In the genomic region with DNA sequence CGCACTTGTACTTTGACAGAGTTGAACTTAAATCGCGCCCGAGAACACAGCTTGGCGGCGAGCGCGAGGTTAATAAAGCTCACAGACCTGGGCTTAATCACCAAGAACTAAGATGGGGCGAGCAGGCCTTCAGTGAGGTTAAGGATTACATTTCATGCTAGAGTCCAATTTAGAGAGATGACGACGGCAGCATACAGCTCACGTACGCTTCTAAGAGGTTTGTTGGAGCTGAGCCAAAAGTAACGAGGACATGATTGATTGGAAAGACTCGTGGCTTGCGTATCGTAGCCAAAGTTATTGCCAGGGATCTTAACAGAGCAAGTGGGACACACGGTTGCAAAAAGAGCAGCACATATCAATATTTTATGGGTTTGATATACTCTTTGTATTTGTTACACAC, we compare ENCODE assay signal across 11 mouse cellular contexts. TPM values are rescaled to one million over a fixed set of nuclear protein-coding genes. Genes with fewer than 3 reads are reported as not detected.
DNase-seq lines count a peak whose midpoint lies in the region; ATAC-seq lines count a peak whose summit lies in the region.
"Had no signal": no experiment of that assay in that cellular context is flagged by ENCODE, and none has a peak within 500 bp of the region (broad histone marks: within the 10 kb centered on the region; RNA-seq: fewer than 3 reads in every experiment).

No protein-coding gene starts in this region.

- 51% methylated on average over 18 of the region's 18 CpGs for WGBS in heart, embryonic 13.5 days
- WGBS in embryonic facial prominence, embryonic 13.5 days: 36% methylated on average over 18 of the region's 18 CpGs
- 28% methylated on average over 18 of the region's 18 CpGs for WGBS in limb, embryonic 12.5 days

- no peak overlapping the region for H3K9ac ChIP-seq in heart, embryonic 13.5 days
- no peak overlapping the region for H3K9ac ChIP-seq in embryonic facial prominence, embryonic 13.5 days
- no peak overlapping the region for H3K9ac ChIP-seq in limb, embryonic 12.5 days (replicated peaks)
- H3K9ac ChIP-seq: lung, embryonic 15.5 days had no signal

- H3K4me3 ChIP-seq in heart, embryonic 13.5 days: no peak overlapping the region
- no peak overlapping the region for H3K4me3 ChIP-seq in embryonic facial prominence, embryonic 13.5 days
- H3K4me3 ChIP-seq in limb, embryonic 12.5 days (replicated peaks): no peak overlapping the region
- H3K4me3 ChIP-seq: heart, embryonic 10.5 days; lung, embryonic 15.5 days had no signal

- H3K4me1 ChIP-seq in heart, embryonic 13.5 days: peaks cover 14% of the 10 kb centered on the region
- 0 out of 2 replicates have a peak, but pooled peaks cover 8% of the 10 kb centered on the region for H3K4me1 ChIP-seq in embryonic facial prominence, embryonic 13.5 days
- peaks cover 8% of the 10 kb centered on the region; the same call in 1 of the 2 replicates for H3K4me1 ChIP-seq in limb, embryonic 12.5 days (replicated peaks)
- H3K4me1 ChIP-seq: lung, embryonic 15.5 days had no signal

- ATAC-seq in heart, embryonic 13.5 days (ENCODE audit: extremely low read depth, insufficient number of reproducible peaks, low FRiP score, low TSS enrichment): no peak
- ATAC-seq in embryonic facial prominence, embryonic 13.5 days (ENCODE audit: insufficient number of reproducible peaks, insufficient read depth, low FRiP score, low TSS enrichment, low read depth): no peak
- ATAC-seq in limb, embryonic 12.5 days (ENCODE audit: insufficient number of reproducible peaks, insufficient read depth, low FRiP score, low TSS enrichment, low read depth): no peak
- ATAC-seq in megakaryocyte progenitor cell, adult 5-6 weeks (replicated peaks; ENCODE audit: poor library complexity): no peak

- no peaks in the 10 kb centered on the region for H3K36me3 ChIP-seq in heart, embryonic 13.5 days
- H3K36me3 ChIP-seq in embryonic facial prominence, embryonic 13.5 days: no peaks in the 10 kb centered on the region
- H3K36me3 ChIP-seq in limb, embryonic 12.5 days: no peaks in the 10 kb centered on the region
- H3K36me3 ChIP-seq: heart, embryonic 10.5 days; lung, embryonic 15.5 days had no signal

- no peak for DNase-seq in heart, adult 11 months
- peak; percentile 80 for DNase-seq in MN1 (ENCODE audit: low spot score)
- DNase-seq in testis, postnatal 10 days (ENCODE audit: low spot score): no peak
- DNase-seq: adrenal gland, adult 8-10 months; thymus, adult 18-20 months had no signal

- H3K27ac ChIP-seq in heart, embryonic 13.5 days (replicated peaks): no peak overlapping the region
- H3K27ac ChIP-seq in embryonic facial prominence, embryonic 13.5 days: no peak overlapping the region
- no peak overlapping the region for H3K27ac ChIP-seq in limb, embryonic 12.5 days
- H3K27ac ChIP-seq: heart, embryonic 10.5 days; lung, embryonic 15.5 days had no signal

- H3K9me3 ChIP-seq in heart, embryonic 13.5 days: no peaks in the 10 kb centered on the region
- no peaks in the 10 kb centered on the region for H3K9me3 ChIP-seq in embryonic facial prominence, embryonic 13.5 days
- H3K9me3 ChIP-seq in limb, embryonic 12.5 days: no peaks in the 10 kb centered on the region
- H3K9me3 ChIP-seq: heart, embryonic 10.5 days; lung, embryonic 15.5 days had no signal

- H3K27me3 ChIP-seq in heart, embryonic 13.5 days (replicated peaks): no peaks in the 10 kb centered on the region
- H3K27me3 ChIP-seq in embryonic facial prominence, embryonic 13.5 days: no peaks in the 10 kb centered on the region
- no peaks in the 10 kb centered on the region for H3K27me3 ChIP-seq in limb, embryonic 12.5 days
- H3K27me3 ChIP-seq: lung, embryonic 15.5 days had no signal

- H3K4me2 ChIP-seq in heart, embryonic 13.5 days: peak overlapping the region; percentile 37
- peak overlapping the region; percentile 44 for H3K4me2 ChIP-seq in embryonic facial prominence, embryonic 13.5 days
- peak overlapping the region; percentile 44 for H3K4me2 ChIP-seq in limb, embryonic 12.5 days
- H3K4me2 ChIP-seq: lung, embryonic 15.5 days had no signal

RNA-seq across cellular contexts. Expression of gene Tspan8, which starts 30.3 kb away (rescaled TPM):
- 1.9 and 3.9 TPM in 2 replicates for polyA plus RNA-seq in heart, embryonic 13.5 days (2015; fragmentation: Nextera tagmentation; extraction: Ambion mirVana)
- polyA plus RNA-seq in embryonic facial prominence, embryonic 13.5 days (2015; fragmentation: Nextera tagmentation; extraction: Ambion mirVana): 4.3 and 5.6 TPM in 2 replicates
- 1.1 and 1.5 TPM in 2 replicates for polyA plus RNA-seq in limb, embryonic 12.5 days (2016; fragmentation: Nextera tagmentation; extraction: Ambion mirVana)
- 7.7 and 13.6 TPM in 2 replicates for total RNA-seq in megakaryocyte progenitor cell, adult 5-6 weeks (2015)
- total RNA-seq in megakaryocyte progenitor cell, adult 5-6 weeks (2017): 5.6 and 10.8 TPM in 2 replicates
